Mouse (Mus musculus): Measurements from ENCODE around the gene Large1.

- TF ChIP-seq CTCF (IDR thresholded peaks at IDR 0.05; ENCODE audit: low read depth, low read length) (no peak), POLR2A (IDR thresholded peaks at IDR 0.05; ENCODE audit: extremely low read depth, insufficient read depth, low read length) (no peak)
Observed at GRCm38 (mm10) chr8:73016303-73016702, 337.0 kb downstream of the Large1 start.
